Mouse (Mus musculus) MEL-GATA-1-ER (cell line): ENCODE results near the gene Car8.
"Not testable (repeated sequence)": the region's sequence is repeated elsewhere in the genome, so short reads cannot be mapped to it uniquely, and the experiment has no call there.

Experiments
- DNase-seq: peaks from one replicate; pipeline ENCODE4 v3.0.0-alpha.2; 2012; ENCODE audit warnings: low read depth; ENCODE audit errors: extremely low read depth

Gene Car8

DNA sequence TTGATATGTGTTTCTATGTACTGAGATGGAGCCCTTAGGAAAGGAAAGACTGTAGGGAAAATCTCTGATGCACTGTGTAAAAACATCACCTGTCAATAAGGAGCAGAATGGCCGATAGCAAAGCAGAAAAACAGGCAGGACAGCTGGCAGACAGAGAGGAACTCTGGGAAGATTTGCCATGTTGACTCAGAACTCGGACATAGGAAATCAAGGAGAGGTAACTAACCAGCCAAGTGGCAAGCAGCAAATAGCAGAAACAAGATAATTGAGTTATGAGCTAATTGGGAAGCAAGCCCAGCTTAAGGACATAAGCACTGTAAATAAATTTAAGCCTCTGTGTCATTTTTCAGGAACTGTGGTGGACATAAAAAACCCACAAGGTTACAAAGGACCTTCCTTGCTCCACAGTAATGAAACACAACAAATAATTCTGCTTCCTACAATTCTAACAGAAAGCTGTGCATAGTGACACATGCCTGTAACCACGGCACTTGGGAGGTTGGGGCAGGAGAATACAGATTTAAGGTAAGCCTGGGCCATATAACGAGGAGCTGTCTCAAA is 33.7 kb downstream of the Car8 start:
- no peak for DNase-seq

DNA sequence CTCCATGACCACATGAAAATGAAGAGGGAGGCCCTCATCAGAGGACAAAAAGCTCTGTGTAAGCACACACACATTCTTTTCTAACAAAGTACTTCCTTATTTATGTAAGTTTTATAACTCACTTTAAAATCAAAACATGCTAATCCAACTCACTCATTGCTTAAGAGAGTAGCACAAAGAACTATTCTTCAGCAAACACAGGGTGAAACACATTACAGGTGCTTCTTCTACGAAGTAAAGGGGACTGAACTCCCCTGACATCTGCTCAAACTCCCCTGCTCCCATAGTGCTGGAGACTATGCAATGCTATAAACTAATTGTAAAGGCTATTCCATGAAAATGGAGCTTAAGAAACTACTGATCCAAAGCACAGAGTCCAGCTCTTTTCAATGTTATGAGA is 35.5 kb downstream of the Car8 start:
- DNase-seq = no peak

DNA sequence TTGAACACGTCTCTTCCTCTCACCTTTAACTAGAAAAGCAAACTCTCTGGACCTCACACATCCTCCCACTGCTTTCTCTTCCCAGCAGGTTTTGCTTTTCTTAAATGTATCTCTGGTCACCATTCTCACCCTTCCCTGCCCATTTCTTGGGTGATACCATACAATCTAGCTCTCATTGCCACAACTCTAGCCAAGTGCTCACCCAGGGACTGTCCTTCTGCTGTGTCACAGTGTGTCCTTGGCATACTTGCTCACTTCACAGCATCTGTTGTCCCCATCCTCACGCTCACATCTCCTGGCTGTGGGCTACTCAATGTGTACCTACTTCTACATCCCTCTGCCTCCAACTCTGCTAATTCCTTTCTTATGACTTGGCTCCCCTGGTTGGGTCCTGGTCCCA is 37.2 kb downstream of the Car8 start:
- no peak for DNase-seq

DNA sequence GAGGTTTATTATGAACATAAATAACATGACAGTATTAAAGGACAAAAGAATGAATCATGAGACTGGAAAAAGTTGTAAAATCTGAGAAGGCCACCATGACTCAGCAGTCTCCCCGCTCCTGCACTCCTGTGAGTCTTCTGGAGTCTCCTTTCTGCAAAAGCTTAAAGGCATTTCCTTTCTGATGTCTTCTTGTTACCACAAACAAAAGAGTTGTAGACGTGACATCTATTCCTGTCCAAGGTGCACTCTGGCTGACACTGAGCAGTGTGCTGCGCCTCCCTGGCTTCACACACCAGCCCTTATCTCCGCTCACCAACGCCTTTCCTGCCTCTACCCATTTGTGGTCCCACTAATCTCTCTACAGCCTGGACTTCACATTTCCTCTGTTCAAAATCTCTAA is 38.8 kb downstream of the Car8 start:
- DNase-seq = peak; percentile 90

- DNase-seq = peak; percentile 52
Observed at GRCm38 (mm10) chr4:8198033-8198432, 40.8 kb downstream of the Car8 start.

- DNase-seq = peak; percentile 25
Observed at GRCm38 (mm10) chr4:8190441-8190840, 48.4 kb downstream of the Car8 start.

GRCm38 (mm10) chr4:8186921-8187687 is 51.7 kb downstream of the Car8 start:
- DNase-seq = no peak

- DNase-seq = no peak
Observed at GRCm38 (mm10) chr4:8180576-8180975, 58.3 kb downstream of the Car8 start.

DNA sequence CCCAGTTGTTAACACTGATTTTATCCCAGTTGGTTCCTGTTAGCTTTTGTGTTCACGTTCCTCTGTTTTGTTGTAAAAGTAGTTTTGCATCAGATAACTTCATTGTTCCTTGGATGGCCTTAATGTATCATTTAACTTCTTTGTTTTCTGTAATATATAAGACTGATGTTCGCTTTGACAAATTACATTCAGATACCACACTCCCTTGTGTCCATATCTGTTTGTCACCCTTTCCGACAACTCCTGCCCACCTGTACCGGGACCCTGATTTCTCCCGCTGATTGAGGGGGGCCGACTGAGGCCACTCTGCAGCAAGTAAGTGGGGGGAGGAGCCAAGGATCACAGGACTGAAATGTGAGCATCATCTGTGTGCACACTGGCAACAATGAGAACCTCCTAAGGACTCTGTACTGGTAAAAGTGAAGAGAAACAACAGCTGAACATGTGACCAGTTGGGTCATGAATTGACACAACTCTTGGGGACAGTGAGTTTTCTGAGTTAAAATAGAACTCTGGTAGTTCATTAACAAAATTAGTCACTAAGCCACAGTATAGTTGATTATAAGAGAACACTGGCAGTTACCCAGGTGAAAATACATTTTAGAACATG is 84.1 kb downstream of the Car8 start:
- DNase-seq = no peak

- DNase-seq = not testable (repeated sequence)
Observed at GRCm38 (mm10) chr4:8153926-8154325, 84.9 kb downstream of the Car8 start.

- DNase-seq = no peak
Observed at GRCm38 (mm10) chr4:8137403-8137802, 101.4 kb downstream of the Car8 start.

DNA sequence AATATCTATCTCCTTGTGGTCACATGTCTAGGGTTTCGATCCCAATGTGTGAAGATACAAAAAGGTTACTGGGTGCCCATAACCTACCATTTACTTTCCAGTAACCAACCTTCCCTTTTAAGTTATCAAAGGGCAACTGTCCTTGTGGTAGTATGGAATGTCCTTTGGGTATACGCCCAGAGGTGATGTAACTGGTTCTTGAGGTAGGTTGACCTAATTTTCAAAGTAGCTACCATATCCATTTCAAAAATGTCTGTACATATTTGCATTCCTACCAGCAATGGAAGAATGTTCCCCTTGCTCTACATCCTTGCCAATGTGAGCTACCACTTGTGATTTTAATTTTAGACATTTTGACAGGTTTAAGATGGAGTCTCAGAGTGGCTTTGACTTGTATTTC is 106.8 kb downstream of the Car8 start:
- no peak for DNase-seq

DNA sequence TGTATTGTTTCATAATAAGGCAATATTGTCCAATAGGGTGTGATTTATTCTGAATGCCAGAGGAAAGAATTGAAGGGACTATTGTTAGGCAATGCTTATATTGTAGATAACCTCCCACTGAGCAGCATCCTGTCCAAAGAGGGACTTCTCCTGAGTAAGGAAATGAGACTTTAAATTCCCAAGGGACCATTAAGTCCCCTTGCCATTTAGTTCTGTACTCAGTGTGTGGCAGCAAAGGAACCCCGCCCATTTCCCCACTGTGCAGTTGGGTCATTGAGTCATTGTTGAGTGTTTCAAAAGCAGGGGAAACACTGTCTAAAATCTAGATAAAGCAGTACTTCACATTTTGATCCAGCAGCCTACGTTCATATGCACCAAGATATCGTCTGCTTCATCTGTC is 125.3 kb downstream of the Car8 start:
- DNase-seq = no peak

- no peak for DNase-seq
Observed at GRCm38 (mm10) chr4:8111891-8112290, 127.0 kb downstream of the Car8 start.

- DNase-seq = no peak
Observed at GRCm38 (mm10) chr4:8109906-8110567, 128.8 kb downstream of the Car8 start.

DNA sequence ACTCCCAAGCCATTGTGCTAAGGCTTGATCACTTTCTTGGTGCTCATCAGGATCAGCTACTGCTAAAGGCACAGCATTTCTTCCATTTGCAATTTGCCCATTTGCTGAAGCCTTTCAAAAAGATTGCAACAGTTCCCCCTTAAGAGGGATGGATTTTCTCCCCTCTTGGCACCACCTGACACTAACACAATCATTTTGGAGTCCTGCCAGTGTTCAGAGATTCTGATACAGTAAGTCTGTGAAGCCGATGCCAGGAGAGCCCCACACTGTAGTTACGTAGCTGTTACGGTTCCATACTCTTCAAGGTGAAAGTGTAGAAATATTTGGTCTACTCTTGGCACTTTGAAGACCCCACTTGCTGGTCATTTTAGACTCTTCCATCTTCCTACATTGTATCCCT is 137.4 kb downstream of the Car8 start:
- DNase-seq = no peak

- no peak for DNase-seq
Observed at GRCm38 (mm10) chr4:8098084-8098483, 140.8 kb downstream of the Car8 start.

DNA sequence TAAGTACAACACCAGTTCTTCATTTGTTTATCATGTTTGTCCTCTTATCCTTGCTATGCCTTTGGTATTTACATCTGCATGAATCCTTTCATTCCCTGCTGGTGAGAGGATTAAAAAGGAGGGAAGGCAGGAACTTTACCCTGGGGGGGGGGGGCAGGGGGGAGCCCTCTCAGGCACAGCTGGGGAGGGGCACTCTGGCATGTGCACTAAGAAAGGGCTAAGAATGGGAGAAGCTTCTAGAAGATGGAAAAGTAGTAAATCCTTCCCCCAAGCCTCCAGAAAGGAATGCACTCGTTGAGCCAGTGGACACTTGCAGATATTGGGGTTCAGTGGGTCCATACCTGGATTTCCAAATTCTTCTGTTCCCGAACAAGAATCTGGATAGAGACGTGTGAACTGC is 141.2 kb downstream of the Car8 start:
- DNase-seq = no peak

GRCm38 (mm10) chr4:8093566-8093965 is 145.3 kb downstream of the Car8 start:
- DNase-seq = not testable (repeated sequence)
